31 mouse cellular contexts compared by ENCODE assay signal in genomic region chr2:124599014-124599413, GRCm38 (mm10).
DNase-seq lines count a peak whose midpoint lies in the region; ATAC-seq and TF ChIP-seq lines count a peak whose summit lies in the region.
"Had no signal": no experiment of that assay in that cellular context is flagged by ENCODE, and none has a peak within 500 bp of the region (broad histone marks: within the 10 kb centered on the region; RNA-seq: fewer than 3 reads in every experiment).

No protein-coding gene starts in this region.

- H3K9ac ChIP-seq in intestine, embryonic 16.5 days (ENCODE audit: low read depth, low read length), result 0 out of 2 replicates have a peak overlapping the region, but pooled peaks have one; percentile 29
- no peak overlapping the region for H3K9ac ChIP-seq in stomach, embryonic 16.5 days (ENCODE audit: low read length)
- H3K9ac ChIP-seq: embryonic facial prominence, embryonic 15.5 days; forebrain, embryonic 13.5 days; heart, embryonic 13.5 days; hindbrain, embryonic 12.5 days; liver, embryonic 14.5 days; lung, embryonic 14.5 days; midbrain, embryonic 12.5 days; neural tube, embryonic 12.5 days had no signal

- peaks cover 8% of the 10 kb centered on the region; the same call in 1 of the 2 replicates for H3K4me1 ChIP-seq in intestine, embryonic 16.5 days (ENCODE audit: control insufficient read depth, insufficient read depth, low read length)
- no peaks in the 10 kb centered on the region for H3K4me1 ChIP-seq in stomach, embryonic 16.5 days (ENCODE audit: control insufficient read depth, insufficient read depth, low read length)
- no peaks in the 10 kb centered on the region for H3K4me1 ChIP-seq in lung, adult 2 months (ENCODE audit: control insufficient read depth, insufficient read depth, low read length)
- H3K4me1 ChIP-seq: embryonic facial prominence, embryonic 15.5 days; midbrain, embryonic 12.5 days had no signal

- WGBS in intestine, embryonic 16.5 days, result 54% methylated on average over 3 of the region's 3 CpGs
- 63% methylated on average over 3 of the region's 3 CpGs for WGBS in stomach, embryonic 16.5 days
- 26% methylated on average over 3 of the region's 3 CpGs for WGBS in lung, adult 2 months

- H3K27me3 ChIP-seq in intestine, embryonic 16.5 days (replicated peaks; ENCODE audit: control insufficient read depth, insufficient read depth, low read length), result no peaks in the 10 kb centered on the region
- H3K27me3 ChIP-seq in stomach, embryonic 16.5 days (ENCODE audit: control insufficient read depth, insufficient read depth, low read length), result no peaks in the 10 kb centered on the region
- H3K27me3 ChIP-seq: CH12.LX; embryonic facial prominence, embryonic 15.5 days; forebrain, embryonic 13.5 days; heart, embryonic 13.5 days; neural tube, embryonic 12.5 days had no signal

- H3K4me3 ChIP-seq in intestine, embryonic 16.5 days (ENCODE audit: low read length), result no peak overlapping the region
- no peak overlapping the region for H3K4me3 ChIP-seq in stomach, embryonic 16.5 days (replicated peaks; ENCODE audit: low read length)
- H3K4me3 ChIP-seq in lung, adult 2 months (replicated peaks; ENCODE audit: extremely low read depth, low read depth, low read length), result no peak overlapping the region
- H3K4me3 ChIP-seq: embryonic facial prominence, embryonic 10.5 days; embryonic facial prominence, embryonic 15.5 days; forebrain, embryonic 13.5 days; gastrocnemius, adult 2 months; heart, embryonic 13.5 days; hindbrain, embryonic 12.5 days; midbrain, embryonic 12.5 days; myocyte; neural tube, embryonic 12.5 days had no signal

- no peak overlapping the region for H3K4me2 ChIP-seq in intestine, embryonic 16.5 days (ENCODE audit: low read depth, low read length)
- H3K4me2 ChIP-seq in stomach, embryonic 16.5 days (ENCODE audit: low read depth, low read length), result no peak overlapping the region
- H3K4me2 ChIP-seq: embryonic facial prominence, embryonic 15.5 days; forebrain, embryonic 13.5 days; heart, embryonic 13.5 days; hindbrain, embryonic 12.5 days; lung, embryonic 14.5 days; midbrain, embryonic 12.5 days; neural tube, embryonic 12.5 days had no signal

- no peaks in the 10 kb centered on the region for H3K9me3 ChIP-seq in intestine, embryonic 16.5 days (ENCODE audit: control insufficient read depth, low read length)
- H3K9me3 ChIP-seq in stomach, embryonic 16.5 days (replicated peaks; ENCODE audit: control insufficient read depth, low read length), result no peaks in the 10 kb centered on the region
- H3K9me3 ChIP-seq: embryonic facial prominence, embryonic 10.5 days; embryonic facial prominence, embryonic 15.5 days; forebrain, embryonic 13.5 days; heart, embryonic 13.5 days; hindbrain, embryonic 12.5 days; midbrain, embryonic 12.5 days; neural tube, embryonic 12.5 days had no signal

- peak; percentile 72 for ATAC-seq in intestine, embryonic 16.5 days
- peak; percentile 47; the same call in 1 of the 2 replicates for ATAC-seq in stomach, embryonic 16.5 days (ENCODE audit: insufficient read depth, low FRiP score)
- ATAC-seq: forebrain, embryonic 13.5 days; hindbrain, postnatal 0 days had no signal

- no peaks in the 10 kb centered on the region for H3K36me3 ChIP-seq in intestine, embryonic 16.5 days (ENCODE audit: control insufficient read depth, insufficient read depth, low read length)
- H3K36me3 ChIP-seq in stomach, embryonic 16.5 days (ENCODE audit: control insufficient read depth, insufficient read depth, low read length), result no peaks in the 10 kb centered on the region
- H3K36me3 ChIP-seq: embryonic facial prominence, embryonic 10.5 days; embryonic facial prominence, embryonic 15.5 days; heart, embryonic 13.5 days; hindbrain, embryonic 12.5 days; midbrain, embryonic 12.5 days; neural tube, embryonic 12.5 days had no signal

- peak; percentile 32 for DNase-seq in 3T3-L1 (ENCODE audit: low read depth, low spot score)
- DNase-seq in adipocyte (ENCODE audit: low spot score), result peak; percentile 75
- DNase-seq in frontal cortex, postnatal 25 days (ENCODE audit: low spot score in 2 of 2), result no peak
- no peak for DNase-seq in lung, adult 2 months
- no peak for DNase-seq in cerebellum, adult 8-10 months
- DNase-seq: adrenal gland, postnatal 10 days; B cell, adult 2 months; cerebellum, adult 9-10 months; gastrocnemius, adult 2 months; gastrocnemius, postnatal 36 days; kidney, adult 11 months; kidney, postnatal 14 days; layer of hippocampus, adult 9-11 months; liver; lung, embryonic 14.5 days; lung, postnatal 14 days; thymus, adult 2 months; thymus, postnatal 36 days had no signal

- TF ChIP-seq CTCF in lung, adult 2 months (IDR thresholded peaks at IDR 0.05; ENCODE audit: insufficient read depth, low read length), result no peak

- H3K27ac ChIP-seq in intestine, embryonic 16.5 days (ENCODE audit: low read length), result peak overlapping the region; percentile 86
- no peak overlapping the region for H3K27ac ChIP-seq in stomach, embryonic 16.5 days (ENCODE audit: low read length)
- H3K27ac ChIP-seq: embryonic facial prominence, embryonic 10.5 days; embryonic facial prominence, embryonic 15.5 days; forebrain, embryonic 13.5 days; gastrocnemius, adult 2 months; heart, embryonic 13.5 days; hindbrain, embryonic 12.5 days; hindbrain, postnatal 0 days; liver, embryonic 14.5 days; midbrain, embryonic 12.5 days; neural tube, embryonic 12.5 days had no signal

- TF ChIP-seq POLR2A in lung, adult 2 months (IDR thresholded peaks at IDR 0.05; ENCODE audit: borderline replicate concordance, extremely low read depth, low read depth, low read length), result no peak

Comparison
In these comparisons a context has a peak if more than half of its experiments do, and no peak if none do; other contexts are left out.
1. DNase-seq: peak in 3T3-L1 (single experiment) and adipocyte (single experiment); none in frontal cortex, postnatal 25 days (0 of 2), lung, adult 2 months (single experiment) and cerebellum, adult 8-10 months (single experiment).